Mouse (Mus musculus) kidney, adult 2 months (tissue): ENCODE results near the gene Nrip1.

Source experiments
- CTCF ChIP-seq: fragments of 200-500 bp; conservative IDR thresholded peaks from 2 replicates; pipeline ENCODE4 v1.5.1; 2011; ENCODE audit warnings: low read depth, mild to moderate bottlenecking, control low read depth, low read length, moderate library complexity, mixed read lengths; ENCODE audit not compliant: insufficient read depth, insufficient read length
- POLR2A ChIP-seq: fragments of 200-500 bp; IDR thresholded peaks from one replicate; pipeline ENCODE4 v1.6.1; 2011; ENCODE audit warnings: low read depth, low read length, control low read depth

DNA sequence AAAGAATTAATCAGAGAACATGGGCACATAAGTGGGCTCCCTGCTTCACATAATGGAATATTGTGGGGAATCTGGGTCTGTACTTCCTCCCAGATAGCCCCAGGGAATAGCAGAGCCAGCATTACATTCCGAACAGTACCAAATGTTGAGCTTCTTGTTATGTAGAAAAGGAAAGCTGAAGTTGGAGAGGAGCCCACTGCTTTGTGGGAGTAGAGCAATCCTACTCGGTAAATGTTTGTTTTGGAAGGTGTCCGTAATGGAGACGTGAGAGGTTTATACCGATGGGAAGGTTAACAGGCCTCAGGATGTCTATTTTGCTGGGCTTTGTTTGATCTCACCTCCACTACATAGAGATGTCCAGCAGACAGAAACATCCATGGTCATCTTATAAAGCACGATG is 113.3 kb downstream of the Nrip1 start:
- TF ChIP-seq POLR2A (no peak), CTCF (no peak)
